Mouse (Mus musculus) heart, embryonic 13.5 days (tissue): Measurements from ENCODE around the gene Ranbp6. TPM values are rescaled to one million over a fixed set of nuclear protein-coding genes. Genes with fewer than 3 reads are reported as not detected.
A peak's percentile ranks its signal among the peaks of the same experiment; 100 is the strongest.

ENCODE experiments used
- ATAC-seq: fragments of 200-750 bp; cut with Nextera tagmentation; 2 replicates; pipeline ENCODE4 v1.8.0; 2017; ENCODE audit warnings: moderate TSS enrichment; ENCODE audit not compliant: insufficient number of reproducible peaks, low FRiP score, low TSS enrichment; ENCODE audit errors: extremely low read depth
- H3K27ac ChIP-seq: fragments of 300-500 bp; sonication (generic); replicated peaks from 2 replicates; pipeline ENCODE4 v1.5.1; 2015; ENCODE audit warnings: moderate library complexity, mild to moderate bottlenecking, inconsistent platforms
- H3K27me3 ChIP-seq: fragments of 300-500 bp; sonication (generic); replicated peaks from 2 replicates; pipeline ENCODE4 v1.6.1; 2015; ENCODE audit warnings: mild to moderate bottlenecking, inconsistent platforms
- H3K36me3 ChIP-seq: fragments of 300-500 bp; sonication (generic); 2 replicates; pipeline ENCODE4 v1.6.1; 2015; ENCODE audit warnings: mild to moderate bottlenecking, inconsistent platforms
- H3K4me1 ChIP-seq: fragments of 300-500 bp; sonication (generic); 2 replicates; pipeline ENCODE4 v1.6.1; 2015; ENCODE audit warnings: inconsistent platforms
- H3K4me2 ChIP-seq: fragments of 300-500 bp; sonication (generic); 2 replicates; pipeline ENCODE4 v1.6.1; 2015; ENCODE audit warnings: inconsistent platforms, mild to moderate bottlenecking, moderate library complexity
- H3K4me3 ChIP-seq: fragments of 300-500 bp; sonication (generic); 2 replicates; pipeline ENCODE4 v1.5.1; 2015; ENCODE audit warnings: moderate library complexity, mild to moderate bottlenecking, inconsistent platforms
- H3K9ac ChIP-seq: fragments of 300-500 bp; sonication (generic); 2 replicates; pipeline ENCODE4 v1.6.1; 2015; ENCODE audit warnings: inconsistent platforms, mild to moderate bottlenecking, moderate library complexity
- H3K9me3 ChIP-seq: fragments of 300-500 bp; sonication (generic); 2 replicates; pipeline ENCODE4 v1.6.1; 2016; ENCODE audit warnings: inconsistent platforms
- WGBS: fragments of 180-500 bp; shearing (Covaris S2); methylation state at CpG from one replicate; pipeline ENCODE4 v1.1.7; 2015; ENCODE audit warnings: mixed read lengths; 5-methylcytosine and 5-hydroxymethylcytosine counted together
- polyA plus RNA-seq: library from polyadenylated mRNA; unstranded; fragments of >200 nt; fragmentation: Nextera tagmentation; extraction: Ambion mirVana; gene quantifications from 2 replicates; pipeline ENCODE4 v1.2.1, GENCODE M21; 2015

Gene Ranbp6
- polyA plus RNA-seq, 1 experiment from 2014 or later = 13.9 TPM

- ATAC-seq = peak; percentile 42; the same call in 1 of the 2 replicates
- Histone ChIP-seq H3K4me3 (peak overlapping the region; percentile 89), H3K27me3 (no peaks in the 10 kb centered on the region), H3K9ac (peak overlapping the region; percentile 97), H3K27ac (peak overlapping the region; percentile 95), H3K4me2 (peak overlapping the region; percentile 82), H3K36me3 (peaks cover 20% of the 10 kb centered on the region), H3K9me3 (no peaks in the 10 kb centered on the region), H3K4me1 (peaks cover 26% of the 10 kb centered on the region)
- WGBS = under 1% methylated on average over 68 of the region's 72 CpGs
Measured at GRCm38 (mm10) chr19:29805101-29805916, 7.5 kb downstream of the Ranbp6 start.

- peaks cover 6% of the 10 kb centered on the region for H3K36me3 ChIP-seq
- H3K9me3 ChIP-seq = no peaks in the 10 kb centered on the region
- H3K9ac ChIP-seq = peak overlapping the region; percentile 59
- peak overlapping the region; percentile 89 for H3K4me3 ChIP-seq
- H3K27me3 ChIP-seq = no peaks in the 10 kb centered on the region
- H3K4me2 ChIP-seq = peak overlapping the region; percentile 82
- peaks cover 22% of the 10 kb centered on the region for H3K4me1 ChIP-seq
- H3K27ac ChIP-seq = no peak overlapping the region
- 54% methylated on average over 3 of the region's 3 CpGs for WGBS
- ATAC-seq = no peak
Measured at GRCm38 (mm10) chr19:29803946-29804345, 8.8 kb downstream of the Ranbp6 start.

DNA sequence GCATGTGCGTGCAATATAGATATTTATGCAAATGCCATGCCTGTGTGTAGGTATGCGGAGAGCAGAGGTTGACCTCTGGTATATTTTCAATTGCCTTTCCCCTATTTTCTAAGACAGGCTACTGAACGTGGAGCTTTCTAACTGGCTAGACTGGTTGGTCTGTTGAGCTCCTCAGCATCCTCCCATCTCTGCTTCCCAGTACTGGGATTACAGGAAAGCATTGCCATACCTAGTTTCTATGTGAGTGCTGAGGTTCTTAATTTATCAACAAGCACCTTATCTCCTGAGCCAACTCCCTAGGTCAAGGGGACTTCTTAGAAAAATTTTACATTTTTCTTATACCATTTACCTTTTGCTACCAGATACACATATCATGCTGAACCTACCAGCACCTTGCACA, 15.4 kb downstream of the Ranbp6 start:
- Histone ChIP-seq H3K4me1 (peaks cover 6% of the 10 kb centered on the region), H3K9ac (no peak overlapping the region), H3K9me3 (no peaks in the 10 kb centered on the region), H3K27ac (no peak overlapping the region), H3K27me3 (no peaks in the 10 kb centered on the region), H3K4me3 (no peak overlapping the region), H3K36me3 (no peaks in the 10 kb centered on the region), H3K4me2 (no peak overlapping the region)
- no peak for ATAC-seq
- 79% methylated on average over 3 of the region's 3 CpGs for WGBS

GRCm38 (mm10) chr19:29787997-29788396, 24.8 kb downstream of the Ranbp6 start:
- no peak for ATAC-seq
- no peaks in the 10 kb centered on the region for H3K4me1 ChIP-seq
- H3K4me3 ChIP-seq = no peak overlapping the region
- no peak overlapping the region for H3K4me2 ChIP-seq
- no peaks in the 10 kb centered on the region for H3K9me3 ChIP-seq
- H3K27ac ChIP-seq = no peak overlapping the region
- no peak overlapping the region for H3K9ac ChIP-seq
- H3K36me3 ChIP-seq = peaks cover 18% of the 10 kb centered on the region
- no peaks in the 10 kb centered on the region for H3K27me3 ChIP-seq

DNA sequence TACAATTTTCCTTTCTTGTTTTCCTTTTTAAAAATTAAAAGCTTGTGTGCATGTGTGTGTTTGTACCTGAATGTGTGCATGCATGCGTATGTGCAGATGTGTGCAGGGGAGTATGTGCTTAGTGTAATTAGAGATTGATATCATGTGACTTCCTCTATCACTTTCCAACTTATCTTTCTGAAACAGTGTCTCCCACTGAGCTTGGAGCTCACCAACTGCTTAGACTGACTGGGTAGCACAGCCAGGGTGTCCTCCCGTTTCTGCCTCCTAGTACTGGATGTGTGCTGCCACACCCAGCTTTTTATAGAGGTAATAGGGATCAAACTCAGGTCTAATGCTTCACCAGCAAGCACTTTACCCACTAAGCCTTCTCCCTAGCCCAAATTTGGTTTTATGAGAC, 29.9 kb downstream of the Ranbp6 start:
- ATAC-seq = no peak
- Histone ChIP-seq H3K4me1 (no peaks in the 10 kb centered on the region), H3K4me3 (no peak overlapping the region), H3K36me3 (peaks cover 27% of the 10 kb centered on the region), H3K27ac (no peak overlapping the region), H3K9ac (no peak overlapping the region), H3K4me2 (no peak overlapping the region), H3K27me3 (no peaks in the 10 kb centered on the region), H3K9me3 (no peaks in the 10 kb centered on the region)
- 81% methylated on average over 2 of the region's 2 CpGs for WGBS

Other genes with a start within 250 kb of the Ranbp6 start
- 5.3 TPM in 2 replicates for gene Ermp1, start 164.6 kb downstream of the Ranbp6 start, polyA plus RNA-seq
- gene Mlana, start 115.2 kb downstream of the Ranbp6 start, polyA plus RNA-seq = 0.66 and 0.92 TPM in 2 replicates
- gene 9930021J03Rik, start 7.0 kb downstream of the Ranbp6 start, polyA plus RNA-seq = 2.5 and 2.7 TPM in 2 replicates
- 6.5 and 7.0 TPM in 2 replicates for gene Il33, start 112.1 kb upstream of the Ranbp6 start, polyA plus RNA-seq
- gene Trpd52l3, start 190.8 kb upstream of the Ranbp6 start, polyA plus RNA-seq = not detected in 2 replicates
- 45.0 and 45.4 TPM in 2 replicates for gene Uhrf2, start 217.5 kb upstream of the Ranbp6 start, polyA plus RNA-seq